Mouse (Mus musculus): Measurements from ENCODE around the gene Usp34.

- TF ChIP-seq POLR2A (IDR thresholded peaks at IDR 0.05; ENCODE audit: borderline replicate concordance, low read depth, low read length), result no peak
- TF ChIP-seq CTCF (IDR thresholded peaks at IDR 0.05; ENCODE audit: low read depth, low read length), result no peak
Observed at GRCm38 (mm10) chr11:23430013-23430412, 123.3 kb downstream of the Usp34 start.
